Mouse (Mus musculus): Measurements from ENCODE around the gene Wasl. TPM values are rescaled to one million over a fixed set of nuclear protein-coding genes. Genes with fewer than 3 reads are reported as not detected.

Wasl gene
- polyA plus RNA-seq, 1 experiment from 2014 or later, result 67.1 TPM

- Histone ChIP-seq H3K4me1 (replicated peaks) (0 out of 2 replicates have a peak, but pooled peaks cover 2% of the 10 kb centered on the region), H3K4me3 (no peak overlapping the region), H3K27me3 (no peaks in the 10 kb centered on the region), H3K9me3 (no peaks in the 10 kb centered on the region), H3K27ac (replicated peaks) (no peak overlapping the region), H3K4me2 (no peak overlapping the region), H3K36me3 (no peaks in the 10 kb centered on the region), H3K9ac (no peak overlapping the region)
- WGBS, result 92% methylated on average over 2 of the region's 2 CpGs
- no peak for ATAC-seq (ENCODE audit: low FRiP score, low read depth)
Observed at GRCm38 (mm10) chr6:24642161-24642560, 22.6 kb downstream of the Wasl start.

GRCm38 (mm10) chr6:24641286-24641685 lies 23.5 kb downstream of the Wasl start:
- Histone ChIP-seq H3K9ac (no peak overlapping the region), H3K36me3 (no peaks in the 10 kb centered on the region), H3K27me3 (no peaks in the 10 kb centered on the region), H3K4me3 (no peak overlapping the region), H3K4me2 (no peak overlapping the region), H3K4me1 (replicated peaks) (no peaks in the 10 kb centered on the region), H3K27ac (replicated peaks) (no peak overlapping the region), H3K9me3 (no peaks in the 10 kb centered on the region)
- ATAC-seq (ENCODE audit: low FRiP score, low read depth), result no peak
- 95% methylated on average over 4 of the region's 4 CpGs for WGBS

GRCm38 (mm10) chr6:24635814-24636213 lies 29.0 kb downstream of the Wasl start:
- H3K4me1 ChIP-seq (replicated peaks), result no peaks in the 10 kb centered on the region
- no peak overlapping the region for H3K4me2 ChIP-seq
- H3K4me3 ChIP-seq, result no peak overlapping the region
- no peak overlapping the region for H3K27ac ChIP-seq (replicated peaks)
- WGBS, result 83% methylated on average over 2 of the region's 2 CpGs
- H3K36me3 ChIP-seq, result peaks cover 11% of the 10 kb centered on the region
- no peaks in the 10 kb centered on the region for H3K27me3 ChIP-seq
- ATAC-seq (ENCODE audit: low FRiP score, low read depth), result no peak
- no peaks in the 10 kb centered on the region for H3K9me3 ChIP-seq
- no peak overlapping the region for H3K9ac ChIP-seq

GRCm38 (mm10) chr6:24634065-24634464 lies 30.7 kb downstream of the Wasl start:
- WGBS, result 92% methylated on average over 3 of the region's 3 CpGs
- H3K4me2 ChIP-seq, result no peak overlapping the region
- no peaks in the 10 kb centered on the region for H3K4me1 ChIP-seq (replicated peaks)
- no peak for ATAC-seq (ENCODE audit: low FRiP score, low read depth)
- H3K36me3 ChIP-seq, result peaks cover 11% of the 10 kb centered on the region
- no peaks in the 10 kb centered on the region for H3K27me3 ChIP-seq
- no peaks in the 10 kb centered on the region for H3K9me3 ChIP-seq
- H3K9ac ChIP-seq, result no peak overlapping the region
- H3K27ac ChIP-seq (replicated peaks), result no peak overlapping the region
- no peak overlapping the region for H3K4me3 ChIP-seq

GRCm38 (mm10) chr6:24632061-24632460 lies 32.7 kb downstream of the Wasl start:
- Histone ChIP-seq H3K4me1 (replicated peaks) (no peaks in the 10 kb centered on the region), H3K27me3 (no peaks in the 10 kb centered on the region), H3K4me3 (no peak overlapping the region), H3K4me2 (no peak overlapping the region), H3K9ac (no peak overlapping the region), H3K9me3 (no peaks in the 10 kb centered on the region), H3K27ac (replicated peaks) (no peak overlapping the region), H3K36me3 (peaks cover 11% of the 10 kb centered on the region)
- 82% methylated on average over 4 of the region's 4 CpGs for WGBS
- no peak for ATAC-seq (ENCODE audit: low FRiP score, low read depth)

- H3K9ac ChIP-seq, result no peak overlapping the region
- 86% methylated on average over 1 of the region's 1 CpGs for WGBS
Observed at GRCm38 (mm10) chr6:24628499-24628898, 36.3 kb downstream of the Wasl start.

GRCm38 (mm10) chr6:24627586-24628030 lies 37.2 kb downstream of the Wasl start:
- Histone ChIP-seq H3K4me2 (no peak overlapping the region), H3K27ac (replicated peaks) (no peak overlapping the region), H3K36me3 (peaks cover 7% of the 10 kb centered on the region; the same call in 1 of the 2 replicates), H3K27me3 (no peaks in the 10 kb centered on the region), H3K9ac (no peak overlapping the region), H3K4me3 (no peak overlapping the region), H3K4me1 (replicated peaks) (no peaks in the 10 kb centered on the region), H3K9me3 (no peaks in the 10 kb centered on the region)
- WGBS, result 73% methylated on average over 5 of the region's 5 CpGs
- ATAC-seq (ENCODE audit: low FRiP score, low read depth), result peak; percentile 73

More at GRCm38 (mm10) chr6:24628499-24628898, 36.3 kb downstream of the Wasl start:
- no peak overlapping the region for H3K4me2 ChIP-seq
- no peaks in the 10 kb centered on the region for H3K4me1 ChIP-seq (replicated peaks)
- no peaks in the 10 kb centered on the region for H3K27me3 ChIP-seq
- H3K36me3 ChIP-seq, result peaks cover 15% of the 10 kb centered on the region
- H3K4me3 ChIP-seq, result no peak overlapping the region
- no peak overlapping the region for H3K27ac ChIP-seq (replicated peaks)
- H3K9me3 ChIP-seq, result no peaks in the 10 kb centered on the region
- ATAC-seq (ENCODE audit: low FRiP score, low read depth), result no peak

- peaks cover 16% of the 10 kb centered on the region for H3K36me3 ChIP-seq
- no peak overlapping the region for H3K4me2 ChIP-seq
- no peak overlapping the region for H3K27ac ChIP-seq (replicated peaks)
- H3K4me3 ChIP-seq, result no peak overlapping the region
- ATAC-seq (ENCODE audit: low FRiP score, low read depth), result no peak
- WGBS, result 86% methylated on average over 2 of the region's 2 CpGs
- no peaks in the 10 kb centered on the region for H3K27me3 ChIP-seq
- no peaks in the 10 kb centered on the region for H3K9me3 ChIP-seq
- H3K9ac ChIP-seq, result no peak overlapping the region
- no peaks in the 10 kb centered on the region for H3K4me1 ChIP-seq (replicated peaks)
Observed at GRCm38 (mm10) chr6:24622098-24622497, 42.7 kb downstream of the Wasl start.

- Histone ChIP-seq H3K9me3 (no peaks in the 10 kb centered on the region), H3K4me1 (replicated peaks) (no peaks in the 10 kb centered on the region), H3K36me3 (peaks cover 22% of the 10 kb centered on the region), H3K9ac (no peak overlapping the region), H3K4me2 (no peak overlapping the region), H3K4me3 (no peak overlapping the region), H3K27ac (replicated peaks) (no peak overlapping the region), H3K27me3 (no peaks in the 10 kb centered on the region)
- no peak for ATAC-seq (ENCODE audit: low FRiP score, low read depth)
- WGBS, result 82% methylated on average over 2 of the region's 2 CpGs
Observed at GRCm38 (mm10) chr6:24620936-24621335, 43.9 kb downstream of the Wasl start.

GRCm38 (mm10) chr6:24619285-24620045 lies 45.3 kb downstream of the Wasl start:
- H3K9ac ChIP-seq, result no peak overlapping the region
- ATAC-seq (ENCODE audit: low FRiP score, low read depth), result peak; percentile 34; the same call in 1 of the 2 replicates
- H3K27ac ChIP-seq (replicated peaks), result no peak overlapping the region
- no peak overlapping the region for H3K4me2 ChIP-seq
- H3K36me3 ChIP-seq, result peaks cover 29% of the 10 kb centered on the region
- 68% methylated on average over 6 of the region's 6 CpGs for WGBS
- H3K27me3 ChIP-seq, result no peaks in the 10 kb centered on the region
- no peaks in the 10 kb centered on the region for H3K4me1 ChIP-seq (replicated peaks)
- no peaks in the 10 kb centered on the region for H3K9me3 ChIP-seq
- no peak overlapping the region for H3K4me3 ChIP-seq

- no peaks in the 10 kb centered on the region for H3K9me3 ChIP-seq
- H3K4me1 ChIP-seq (replicated peaks), result no peaks in the 10 kb centered on the region
- no peak overlapping the region for H3K27ac ChIP-seq (replicated peaks)
- peak; percentile 42; the same call in 1 of the 2 replicates for ATAC-seq (ENCODE audit: low FRiP score, low read depth)
- H3K36me3 ChIP-seq, result peaks cover 28% of the 10 kb centered on the region
- H3K4me2 ChIP-seq, result no peak overlapping the region
- no peaks in the 10 kb centered on the region for H3K27me3 ChIP-seq
- 58% methylated on average over 4 of the region's 4 CpGs for WGBS
- H3K9ac ChIP-seq, result no peak overlapping the region
- H3K4me3 ChIP-seq, result no peak overlapping the region
Observed at GRCm38 (mm10) chr6:24616746-24617145, 48.1 kb downstream of the Wasl start.

GRCm38 (mm10) chr6:24613918-24614317 lies 50.9 kb downstream of the Wasl start:
- Histone ChIP-seq H3K27me3 (no peaks in the 10 kb centered on the region), H3K4me2 (no peak overlapping the region), H3K4me1 (replicated peaks) (no peaks in the 10 kb centered on the region), H3K4me3 (no peak overlapping the region), H3K9me3 (no peaks in the 10 kb centered on the region), H3K27ac (replicated peaks) (no peak overlapping the region), H3K9ac (no peak overlapping the region), H3K36me3 (peaks cover 28% of the 10 kb centered on the region)
- WGBS, result 65% methylated on average over 4 of the region's 4 CpGs
- no peak for ATAC-seq (ENCODE audit: low FRiP score, low read depth)

Measured in hindbrain, embryonic 15.5 days (tissue).